Mouse (Mus musculus) ES-Bruce4 (cell line): ENCODE results near the gene Rasgef1c.

Experiments used
- CTCF ChIP-seq: IDR thresholded peaks from one replicate; pipeline ENCODE4 v1.8.1; 2011; ENCODE audit warnings: low read depth, low read length
- POLR2A ChIP-seq: IDR thresholded peaks from one replicate; pipeline ENCODE4 v1.8.1; 2011; ENCODE audit warnings: low read length; ENCODE audit not compliant: insufficient read depth

DNA sequence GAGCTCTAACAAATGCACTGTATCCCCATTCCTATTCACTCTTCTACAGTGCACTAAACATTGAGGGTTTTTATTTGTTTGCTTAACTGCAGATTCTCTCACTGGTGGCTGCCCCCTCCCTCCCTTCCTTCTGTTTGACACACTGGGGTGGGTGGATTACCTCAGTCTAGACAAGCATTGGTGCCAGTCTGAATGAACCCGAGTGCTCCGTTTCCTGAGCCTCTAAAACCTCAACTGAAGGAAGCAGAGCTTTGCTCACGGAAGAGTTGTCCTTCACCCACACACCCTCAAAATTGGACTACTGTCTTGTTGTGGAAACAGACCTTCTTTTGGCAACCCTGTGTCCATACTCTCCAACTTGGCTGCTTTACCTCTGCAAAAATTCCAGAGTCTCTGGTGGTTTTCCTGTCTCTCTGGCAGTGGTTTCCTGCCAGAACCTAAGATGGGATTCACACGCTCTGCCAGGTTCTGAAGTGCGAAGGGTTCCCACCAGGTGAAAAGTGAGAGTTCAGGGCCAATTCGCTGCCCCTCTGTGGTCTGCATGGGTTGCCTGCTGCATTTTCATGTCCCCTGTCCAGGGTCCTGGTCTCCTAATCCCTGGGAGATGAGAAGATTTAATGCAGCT, 5.6 kb upstream of the Rasgef1c start:
- TF ChIP-seq POLR2A (no peak), CTCF (no peak)
